Mouse (Mus musculus) fibroblast of lung, adult 2 months (primary cell): ENCODE measurements around the gene Uaca.
A peak's percentile ranks its signal among the peaks of the same experiment; 100 is the strongest.

Experiments used
- DNase-seq: peaks from one replicate; pipeline ENCODE4 v3.0.0-alpha.2; 2011; ENCODE audit warnings: low read depth

Uaca gene

DNA sequence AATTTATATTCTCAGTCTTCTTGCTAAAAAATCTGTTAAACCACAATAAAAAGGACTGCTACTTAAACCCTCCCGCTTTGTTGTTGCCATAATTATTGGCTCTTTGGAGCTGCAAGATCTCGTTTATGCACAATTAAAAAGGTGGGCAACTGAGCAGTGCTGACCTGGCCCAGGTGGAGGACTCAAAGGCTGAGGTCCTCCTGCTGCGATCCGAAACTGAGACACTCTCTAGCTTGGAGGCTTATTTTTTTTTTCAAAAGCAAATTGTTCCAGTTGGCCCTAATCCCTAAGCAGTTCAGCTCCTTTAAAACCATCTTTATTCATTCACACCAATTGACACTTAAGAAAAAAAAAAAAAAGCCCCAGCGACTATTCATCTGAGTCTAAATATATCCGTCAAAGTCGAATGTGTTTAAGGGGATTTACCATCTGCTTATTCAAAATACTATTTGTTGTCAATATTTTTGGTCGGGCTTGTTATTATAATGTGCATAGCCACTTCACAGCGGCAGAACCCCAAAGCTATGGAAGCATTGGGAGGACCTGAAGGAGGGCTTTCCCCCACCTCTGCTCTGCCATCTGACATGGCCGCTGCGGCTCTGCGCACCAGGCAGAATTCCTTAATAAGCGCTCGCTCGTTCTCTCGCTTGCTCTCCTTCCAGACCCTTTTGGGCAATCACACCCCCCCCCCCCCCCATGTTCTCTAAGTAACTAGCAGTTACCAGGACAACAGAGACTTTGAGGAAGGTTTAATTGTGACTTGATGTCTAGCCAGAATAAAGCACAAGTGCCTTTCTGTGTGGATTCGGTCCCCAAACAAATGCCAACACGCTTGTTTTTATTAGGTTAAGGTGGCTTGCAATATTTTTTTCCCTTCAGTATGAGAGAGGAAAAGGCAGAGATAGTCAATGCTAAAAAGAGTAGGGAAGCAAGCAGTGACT, 92.4 kb downstream of the Uaca start:
- DNase-seq = no peak

DNA sequence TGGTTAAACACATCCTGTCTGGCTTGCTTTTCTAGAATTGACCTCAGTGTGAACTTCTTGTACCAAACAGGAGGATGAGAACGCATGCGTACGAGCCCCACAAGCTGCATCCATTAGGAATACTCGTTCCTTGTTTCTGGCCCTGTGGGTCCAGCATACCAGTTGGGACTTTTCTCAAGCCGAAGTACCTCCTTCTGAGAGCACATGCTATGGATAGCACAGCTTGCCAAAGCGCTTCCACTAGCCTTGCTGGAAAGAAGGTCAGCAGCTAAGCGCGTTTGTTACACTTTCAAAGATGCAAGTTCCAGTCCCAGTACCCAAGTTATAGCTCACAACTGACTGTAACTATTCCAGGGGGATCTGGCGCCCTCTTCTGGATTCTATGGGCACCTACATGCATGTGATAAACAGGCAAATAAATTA, 93.1 kb downstream of the Uaca start:
- DNase-seq = no peak

DNA sequence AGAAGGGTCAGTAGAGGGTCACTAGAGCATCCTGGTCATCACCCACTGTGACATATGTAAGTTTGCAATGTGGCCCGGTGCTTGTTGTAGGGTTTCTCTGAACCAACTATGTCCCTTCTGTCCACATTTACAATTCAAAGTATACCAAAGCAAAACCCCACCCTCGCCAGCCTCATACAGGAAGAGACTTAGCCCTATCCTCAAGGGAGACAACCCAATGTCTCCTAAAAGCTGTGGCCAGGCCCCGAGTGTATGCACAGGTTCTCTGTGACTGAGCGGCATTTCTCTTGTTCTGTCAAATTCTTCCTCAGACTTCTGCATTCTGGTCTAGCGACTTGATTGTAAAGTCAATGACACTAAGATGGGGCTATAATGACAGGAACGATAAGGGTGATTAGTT, 99.2 kb downstream of the Uaca start:
- DNase-seq = no peak

DNA sequence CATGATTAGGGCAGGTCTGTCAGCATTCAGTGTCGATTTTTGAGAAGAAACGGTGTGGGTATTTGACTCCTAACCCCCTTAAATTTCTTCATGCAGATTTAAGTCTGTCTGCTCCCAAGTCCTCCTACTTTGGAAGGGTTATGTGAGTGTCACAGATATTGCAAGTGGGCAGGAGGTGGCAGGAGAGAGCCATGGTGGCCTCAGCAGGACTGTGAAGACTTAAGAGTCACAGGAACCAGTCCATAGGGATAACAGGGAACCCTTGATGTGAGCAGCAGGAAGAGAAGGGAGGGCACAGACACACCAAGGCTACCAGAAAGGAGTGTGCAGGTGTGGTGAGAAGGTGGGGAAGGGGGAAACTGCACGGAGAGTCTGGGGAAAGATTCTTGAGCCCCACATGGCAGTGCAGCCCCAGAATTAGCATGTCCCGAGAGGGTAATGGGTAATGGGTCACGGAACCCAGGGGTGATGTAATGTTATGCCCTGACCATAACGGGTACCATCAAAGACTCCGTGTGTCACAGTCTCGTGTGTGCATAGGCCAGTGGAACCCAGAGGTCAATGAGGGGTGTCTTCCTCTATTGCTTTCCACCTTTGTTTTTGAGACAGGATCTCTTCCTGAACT, 101.3 kb downstream of the Uaca start:
- DNase-seq = peak; percentile 73

DNA sequence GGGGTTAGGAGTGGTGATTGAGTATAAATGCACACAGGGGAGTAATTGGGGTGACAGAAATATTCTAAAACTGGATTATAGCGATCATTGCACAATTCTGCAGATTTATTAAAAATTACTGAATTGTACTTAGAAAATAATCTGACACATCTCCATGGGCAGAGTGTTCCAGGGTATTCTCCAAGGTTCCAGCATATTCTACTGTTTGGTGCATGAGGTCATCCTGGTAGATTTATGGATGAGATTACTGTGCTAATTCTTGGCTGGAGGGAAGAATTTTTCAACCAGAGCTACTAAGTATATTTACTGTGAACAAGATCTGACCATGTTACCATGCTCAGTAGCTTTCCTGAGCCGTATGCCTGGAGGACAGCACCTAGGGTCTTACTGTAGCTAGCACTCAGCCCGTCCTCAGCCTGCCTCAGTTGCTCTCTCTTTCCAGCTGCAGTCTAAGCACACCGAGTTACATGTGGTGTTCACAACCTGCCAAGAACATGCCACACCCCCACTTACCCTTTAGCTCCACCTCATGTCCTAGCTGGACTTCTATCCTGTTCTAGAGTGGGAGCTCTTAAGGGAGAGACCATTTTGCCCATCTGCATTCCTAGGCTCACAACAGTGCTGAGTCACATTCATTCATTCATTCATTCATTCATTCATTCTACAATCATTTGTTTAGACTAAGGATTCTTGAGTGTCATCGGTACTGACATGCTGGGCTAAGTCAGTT, 104.1 kb downstream of the Uaca start:
- no peak for DNase-seq

DNA sequence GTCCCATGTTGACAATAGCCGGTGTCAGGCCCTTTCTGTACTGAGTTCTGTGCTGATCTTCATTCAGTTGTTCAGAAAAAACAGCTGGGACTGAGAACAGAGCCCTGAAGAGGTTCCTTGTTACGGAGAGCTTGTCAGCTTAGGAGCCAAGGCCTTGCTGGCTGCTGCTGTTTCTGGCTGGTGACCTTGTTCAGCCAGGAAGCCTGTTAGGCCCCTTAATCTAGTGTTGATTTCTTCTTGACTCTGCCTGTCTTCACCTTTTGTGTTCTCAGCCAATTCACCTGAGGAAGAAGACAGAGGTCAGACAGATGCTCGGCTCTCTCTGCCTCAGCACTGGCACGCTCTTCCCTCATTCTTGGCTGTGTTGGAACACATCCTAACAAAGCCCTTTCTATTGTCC, 104.9 kb downstream of the Uaca start:
- no peak for DNase-seq

DNA sequence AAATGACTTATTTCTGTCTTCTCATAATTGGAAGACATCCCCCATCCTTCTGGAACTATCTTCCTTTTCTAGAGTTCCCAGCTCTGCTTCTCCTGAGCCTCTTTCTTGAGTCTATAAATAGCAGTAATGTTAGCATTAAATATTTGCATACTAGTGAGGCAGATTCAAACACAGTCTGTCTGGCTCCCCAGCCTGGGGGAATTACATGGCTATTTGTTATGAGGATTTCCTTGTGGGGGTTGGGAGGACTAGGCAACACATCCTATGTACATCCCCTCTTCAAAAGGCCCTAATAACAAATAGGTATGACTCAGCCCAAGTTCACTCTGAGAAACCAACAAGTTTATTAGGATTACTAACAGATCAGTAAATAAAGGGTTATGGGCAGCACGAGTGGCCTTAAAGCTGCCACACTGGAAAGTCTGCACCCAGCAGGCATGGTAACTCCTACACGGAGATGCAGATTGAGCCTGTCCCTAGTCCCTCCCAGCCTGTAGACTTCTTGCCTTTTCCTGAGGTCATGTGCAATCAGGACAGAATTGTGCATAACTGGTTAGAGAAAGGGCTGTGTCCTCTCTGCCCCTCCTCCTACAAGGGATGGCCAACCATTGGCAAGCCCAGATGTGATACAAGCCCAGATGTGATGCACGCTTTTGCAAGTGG, 105.6 kb downstream of the Uaca start:
- no peak for DNase-seq

DNA sequence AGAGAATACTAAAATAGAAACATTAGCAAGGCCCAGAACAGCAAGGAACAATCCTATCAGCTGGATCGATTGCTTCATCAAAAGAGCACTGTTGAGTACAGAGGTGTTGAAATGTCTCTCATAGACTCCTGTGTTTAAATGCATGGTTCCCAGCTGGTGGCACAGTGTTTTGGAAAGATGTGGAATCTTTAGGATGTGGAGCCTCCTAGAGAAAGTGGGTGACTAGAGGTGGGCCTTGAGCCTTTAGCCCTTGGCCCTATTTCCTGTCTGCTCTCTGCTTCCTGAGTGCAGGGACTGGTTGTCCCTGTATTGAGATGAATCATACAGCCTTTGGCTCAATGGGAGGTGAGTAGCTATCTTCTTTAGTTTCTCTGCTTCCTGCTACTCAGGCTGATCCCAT, 117.9 kb downstream of the Uaca start:
- DNase-seq = no peak

DNA sequence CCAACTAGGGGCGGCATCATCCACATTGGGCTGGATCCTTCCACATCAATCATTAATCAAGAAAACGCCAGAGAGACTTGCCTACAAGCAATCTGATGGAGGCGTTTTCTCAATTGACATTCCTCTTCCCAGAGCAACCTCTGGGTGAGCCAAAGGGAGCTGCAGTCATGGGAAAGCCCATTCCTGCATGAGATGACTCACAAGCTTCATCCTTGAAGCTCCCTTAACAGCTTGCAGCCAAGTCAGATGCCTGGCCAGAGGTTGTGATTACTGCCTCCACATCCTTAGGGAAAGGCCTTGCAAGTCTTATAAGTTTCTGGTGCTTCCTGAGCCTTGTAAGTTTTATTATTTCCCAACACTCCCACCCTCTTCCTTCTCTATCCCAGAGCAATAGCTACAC, 119.3 kb downstream of the Uaca start:
- no peak for DNase-seq

DNA sequence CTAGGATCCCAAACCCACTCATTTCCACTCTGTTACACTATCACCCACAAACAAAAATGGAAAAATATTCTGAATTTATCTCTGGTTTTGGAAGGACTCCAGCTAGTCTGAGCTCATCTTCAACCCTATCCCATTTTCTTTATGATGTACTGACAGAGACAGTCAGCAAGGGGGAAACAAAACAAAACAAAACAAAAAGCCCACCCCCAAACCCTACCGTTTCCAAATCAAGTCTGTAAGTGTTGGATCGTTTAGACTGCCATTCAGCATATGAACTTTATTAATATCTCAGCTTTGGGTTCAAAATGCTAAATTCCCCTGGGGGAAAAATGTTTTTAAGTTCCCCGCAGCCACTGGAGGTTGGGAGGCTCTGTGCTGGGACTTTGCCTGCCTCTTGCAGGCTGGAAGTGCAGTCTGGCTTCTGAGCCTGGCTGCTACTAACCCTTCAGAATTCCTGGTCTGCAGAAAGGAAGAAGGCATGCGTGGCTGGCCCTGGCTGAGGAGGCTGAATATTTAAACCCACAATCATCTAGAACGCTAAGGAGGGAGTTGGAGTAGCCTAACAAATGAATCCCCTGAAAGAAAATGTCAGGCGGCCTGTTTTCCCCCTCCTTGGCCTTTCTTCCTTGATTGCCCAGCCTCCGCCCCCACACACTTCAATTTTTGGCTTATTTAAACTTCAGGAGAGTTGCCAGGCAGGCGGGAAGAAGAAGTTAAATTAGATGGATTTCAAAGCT, 125.8 kb downstream of the Uaca start:
- DNase-seq = peak; percentile 50

DNA sequence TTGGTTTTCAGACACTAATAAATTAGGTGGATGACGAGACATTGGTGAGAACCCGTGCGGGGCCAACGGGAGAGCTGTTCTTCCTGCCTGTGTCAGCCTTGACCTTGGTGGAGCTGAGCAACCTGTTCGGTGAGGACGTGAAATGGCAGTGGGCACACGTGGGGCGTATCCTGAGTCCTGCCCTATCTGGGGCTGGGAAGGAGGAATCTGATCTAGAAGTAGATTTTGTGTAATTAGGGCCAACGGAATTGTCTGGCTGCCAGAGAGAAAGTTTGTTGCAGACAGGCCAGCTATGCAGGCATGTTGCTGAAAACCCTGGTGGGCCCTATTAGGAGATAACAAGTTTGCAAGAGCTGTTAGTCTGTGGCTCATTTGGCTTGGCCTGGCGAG, 126.3 kb downstream of the Uaca start:
- peak; percentile 20 for DNase-seq

DNA sequence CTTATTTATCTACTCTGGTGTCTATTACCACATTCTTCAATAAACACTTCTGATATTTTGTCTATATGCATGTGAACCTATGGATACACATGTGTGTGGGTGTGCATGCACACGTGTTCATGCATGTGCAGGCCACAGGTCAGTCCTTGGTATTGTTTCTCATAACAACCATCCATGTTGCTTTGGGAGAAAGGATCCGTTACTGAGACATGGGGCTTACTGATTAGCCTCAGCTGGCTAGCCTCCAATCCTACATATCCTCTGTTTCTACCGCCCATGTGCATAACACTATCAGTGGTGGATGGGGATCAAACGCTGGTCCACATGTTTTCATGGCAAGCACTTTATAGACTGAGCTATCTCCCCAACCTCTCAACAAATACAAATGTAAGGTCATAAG, 126.9 kb downstream of the Uaca start:
- DNase-seq = no peak

DNA sequence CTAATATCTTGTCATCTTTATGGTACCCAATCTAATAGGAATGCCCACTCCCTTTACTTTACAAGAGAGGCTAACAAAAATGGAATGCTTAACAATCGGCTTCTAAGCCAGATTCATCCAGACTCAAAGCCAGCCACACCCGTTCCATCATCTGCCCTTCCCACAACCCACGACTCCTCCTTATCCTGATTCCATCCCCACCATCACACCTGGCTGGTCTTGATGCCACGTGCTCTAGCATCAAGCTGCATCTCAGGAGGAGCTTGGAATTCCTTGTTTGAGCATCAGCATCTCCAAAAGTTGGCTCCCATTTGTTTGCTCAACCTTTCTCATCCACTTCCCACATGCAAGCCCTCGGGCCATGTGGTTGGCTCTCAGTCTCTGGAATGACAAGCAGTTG, 127.5 kb downstream of the Uaca start:
- DNase-seq = no peak

DNA sequence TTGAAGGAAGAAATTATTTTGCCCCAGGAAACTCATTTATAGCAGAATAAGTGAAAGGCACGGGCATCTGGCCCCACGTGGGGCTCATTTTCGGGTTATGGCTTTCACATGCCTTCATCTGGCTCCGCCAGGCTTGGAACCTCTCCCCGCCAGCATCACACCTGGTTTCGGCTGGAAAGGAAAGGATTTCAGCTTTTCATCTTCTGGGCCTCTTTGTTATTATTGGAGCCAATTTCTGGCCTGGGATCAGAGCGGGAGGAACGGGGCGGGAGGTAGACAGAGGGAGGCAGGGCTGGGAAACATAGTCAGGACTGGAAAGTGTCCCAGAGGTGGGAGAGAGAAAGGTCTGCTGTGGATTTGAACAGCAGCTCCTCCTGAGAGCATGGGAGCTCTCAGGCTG, 132.0 kb downstream of the Uaca start:
- no peak for DNase-seq

DNA sequence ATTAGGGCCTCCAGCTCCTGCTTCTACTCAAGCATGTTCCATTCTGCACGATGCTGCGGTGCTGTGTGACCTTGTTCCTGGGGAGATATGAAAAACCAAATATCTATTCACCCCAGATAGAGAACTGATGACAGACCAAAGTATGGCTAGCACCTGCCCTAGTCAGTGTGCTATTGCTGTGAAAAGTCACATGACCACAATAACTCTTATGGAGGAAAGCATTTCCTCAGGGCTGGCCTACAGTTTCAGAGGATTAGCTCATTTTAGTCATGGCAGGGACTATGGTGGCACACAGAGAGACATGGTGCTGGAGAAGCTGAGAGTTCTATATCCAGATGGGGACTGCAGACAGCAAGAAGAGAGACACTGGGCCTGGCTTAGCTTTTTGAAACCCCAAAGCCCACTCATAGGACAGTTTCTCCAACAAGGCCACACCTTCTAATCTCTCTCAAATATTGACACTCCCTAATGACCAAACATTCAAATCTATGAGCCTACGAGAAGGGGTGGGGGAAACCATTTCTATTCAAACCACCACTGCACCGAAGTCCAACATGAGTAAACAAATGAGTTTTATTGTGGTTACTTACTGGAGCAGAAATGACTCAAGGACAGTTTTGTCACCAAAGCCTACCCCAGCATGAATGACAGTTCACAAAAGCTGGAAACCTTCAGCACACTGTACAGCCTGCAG, 135.1 kb downstream of the Uaca start:
- DNase-seq = no peak
